Comparison of ENCODE assay signal across 12 mouse cellular contexts in genomic region chr15:91260578-91260977, GRCm38 (mm10).
DNase-seq lines count a peak whose midpoint lies in the region; ATAC-seq and TF ChIP-seq lines count a peak whose summit lies in the region.
"Had no signal": no experiment of that assay in that cellular context is flagged by ENCODE, and none has a peak within 500 bp of the region (broad histone marks: within the 10 kb centered on the region; RNA-seq: fewer than 3 reads in every experiment).

No protein-coding gene starts in this region.

- no peak overlapping the region for H3K4me2 ChIP-seq in forebrain, postnatal 0 days (ENCODE audit: low read depth)
- H3K4me2 ChIP-seq: embryonic facial prominence, embryonic 12.5 days; heart, embryonic 15.5 days had no signal

- H3K9ac ChIP-seq in forebrain, postnatal 0 days: no peak overlapping the region
- H3K9ac ChIP-seq: embryonic facial prominence, embryonic 12.5 days; heart, embryonic 15.5 days had no signal

- H3K36me3 ChIP-seq in forebrain, postnatal 0 days (ENCODE audit: insufficient read depth): no peaks in the 10 kb centered on the region
- H3K36me3 ChIP-seq: embryonic facial prominence, embryonic 12.5 days; heart, embryonic 15.5 days had no signal

- no peak overlapping the region for H3K4me3 ChIP-seq in forebrain, postnatal 0 days (ENCODE audit: low read depth, low read length)
- H3K4me3 ChIP-seq: embryonic facial prominence, embryonic 12.5 days; heart, embryonic 15.5 days had no signal

- H3K9me3 ChIP-seq in forebrain, postnatal 0 days (ENCODE audit: low read length): no peaks in the 10 kb centered on the region
- H3K9me3 ChIP-seq: embryonic facial prominence, embryonic 12.5 days; heart, embryonic 15.5 days had no signal

- peak; percentile 53 for ATAC-seq in forebrain, postnatal 0 days
- peak; percentile 96 for ATAC-seq in megakaryocyte progenitor cell, adult 5-6 weeks (replicated peaks; ENCODE audit: poor library complexity)

- H3K27ac ChIP-seq in forebrain, postnatal 0 days (ENCODE audit: low read depth, low read length): no peak overlapping the region
- H3K27ac ChIP-seq: embryonic facial prominence, embryonic 12.5 days; heart, embryonic 15.5 days had no signal

- DNase-seq in kidney, postnatal 10 days: peak; percentile 15
- DNase-seq in kidney, postnatal 14 days: no peak
- DNase-seq in c-Kit-positive CD71-positive TER-119-positive erythroid progenitor cells, embryonic 14.5 days (ENCODE audit: low spot score): peak; percentile 62
- peak; percentile 26 for DNase-seq in forebrain, postnatal 0 days
- DNase-seq in retina, postnatal 1 day: no peak
- no peak for DNase-seq in heart, postnatal 4 days
- DNase-seq: cerebellum, adult 18-20 months; lung, postnatal 14 days; right cerebral cortex, postnatal 25 days had no signal

- peak; percentile 42 for TF ChIP-seq CTCF in forebrain, postnatal 0 days (IDR thresholded peaks at IDR 0.05; ENCODE audit: low read depth)

- H3K27me3 ChIP-seq in forebrain, postnatal 0 days (ENCODE audit: insufficient read depth, low read length): no peaks in the 10 kb centered on the region
- H3K27me3 ChIP-seq: embryonic facial prominence, embryonic 12.5 days; heart, embryonic 15.5 days had no signal

- 65% methylated on average over 5 of the region's 5 CpGs for WGBS in forebrain, postnatal 0 days

- H3K4me1 ChIP-seq in forebrain, postnatal 0 days (ENCODE audit: insufficient read depth): no peaks in the 10 kb centered on the region
- H3K4me1 ChIP-seq: embryonic facial prominence, embryonic 12.5 days; heart, embryonic 15.5 days had no signal

Comparison
In these comparisons a context has a peak if more than half of its experiments do, and no peak if none do; other contexts are left out.
1. DNase-seq: peak in kidney, postnatal 10 days (single experiment), c-Kit-positive CD71-positive TER-119-positive erythroid progenitor cells, embryonic 14.5 days (single experiment) and forebrain, postnatal 0 days (single experiment); none in kidney, postnatal 14 days (single experiment), retina, postnatal 1 day (single experiment) and heart, postnatal 4 days (single experiment).